Mouse (Mus musculus) forebrain, embryonic 14.5 days (tissue): ENCODE results near the gene 4930544G11Rik. TPM values are rescaled to one million over a fixed set of nuclear protein-coding genes. Genes with fewer than 3 reads are reported as not detected.

Experiments used
- ATAC-seq: fragments of 200-750 bp; cut with Nextera tagmentation; 2 replicates; pipeline ENCODE4 v1.8.0; 2017; ENCODE audit warnings: mild to moderate bottlenecking, moderate library complexity
- DNase-seq: peaks from one replicate; pipeline ENCODE4 v3.0.0-alpha.2; 2015; ENCODE audit warnings: low spot score
- H3K27ac ChIP-seq: fragments of 300-500 bp; sonication (generic); 2 replicates; pipeline ENCODE4 v1.5.1; 2014; ENCODE audit warnings: low read depth, mild to moderate bottlenecking, control low read depth, low read length, moderate library complexity
- H3K27me3 ChIP-seq: fragments of 300-500 bp; sonication (generic); replicated peaks from 2 replicates; pipeline ENCODE4 v1.6.1; 2014; ENCODE audit warnings: low read length, control low read depth, mixed read lengths; ENCODE audit not compliant: control insufficient read depth, insufficient read depth
- H3K36me3 ChIP-seq: fragments of 300-500 bp; sonication (generic); 2 replicates; pipeline ENCODE4 v1.6.1; 2014; ENCODE audit warnings: low read length, control low read depth; ENCODE audit not compliant: control insufficient read depth, insufficient read depth
- H3K4me1 ChIP-seq: fragments of 300-500 bp; sonication (generic); 2 replicates; pipeline ENCODE4 v1.6.1; 2014; ENCODE audit warnings: antibody characterized with exemption, low read length, control low read depth; ENCODE audit not compliant: control insufficient read depth, insufficient read depth
- H3K4me2 ChIP-seq: fragments of 300-500 bp; sonication (generic); 2 replicates; pipeline ENCODE4 v1.6.1; 2014; ENCODE audit warnings: mild to moderate bottlenecking, control low read depth, low read length
- H3K4me3 ChIP-seq: fragments of 300-500 bp; sonication (generic); 2 replicates; pipeline ENCODE4 v1.5.1; 2014; ENCODE audit warnings: low read depth, low read length, control low read depth
- H3K9ac ChIP-seq: fragments of 300-500 bp; sonication (generic); 2 replicates; pipeline ENCODE4 v1.6.1; 2014; ENCODE audit warnings: mild to moderate bottlenecking, low read length, control low read depth, moderate library complexity
- H3K9me3 ChIP-seq: fragments of 300-500 bp; sonication (generic); replicated peaks from 2 replicates; pipeline ENCODE4 v1.6.1; 2016; ENCODE audit warnings: low read length, control low read depth, mixed read lengths; ENCODE audit not compliant: control insufficient read depth
- WGBS: fragments of 180-500 bp; shearing (Covaris S2); extraction: QIAGEN DNeasy Blood & Tissue Kit; methylation state at CpG from one replicate; pipeline ENCODE4 v1.1.7; 2014; 5-methylcytosine and 5-hydroxymethylcytosine counted together
- polyA plus RNA-seq: library from polyadenylated mRNA; unstranded; fragments of >200 nt; fragmentation: Nextera tagmentation; extraction: Ambion mirVana; gene quantifications from 2 replicates; pipeline ENCODE4 v1.2.1, GENCODE M21; 2014

The 4930544G11Rik gene
- polyA plus RNA-seq, result not detected in 2 replicates

DNA sequence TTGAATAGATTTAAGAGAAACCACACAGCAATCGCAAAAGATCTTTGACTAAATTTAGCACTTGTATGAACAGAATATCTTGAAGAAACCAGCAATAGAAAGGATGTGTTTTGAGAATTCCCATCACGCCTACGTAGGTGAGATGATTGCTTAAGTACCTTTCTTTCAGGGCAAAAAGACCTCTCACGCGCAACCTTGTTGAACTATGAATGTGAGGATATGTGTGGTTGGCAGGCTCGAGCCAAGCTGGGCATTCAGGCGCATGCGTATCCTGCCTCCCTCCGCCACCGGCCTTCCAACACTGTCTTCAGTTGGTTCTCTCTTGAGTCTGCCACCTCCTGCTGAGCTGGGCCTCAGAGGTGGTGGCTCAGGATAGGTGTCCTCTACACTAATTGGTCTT lies at the start of gene 4930544G11Rik:
Gene 4930544G11Rik (plus strand): TSS at position 301 of the 400 bp plus-strand sequence.
- no peak for ATAC-seq
- Histone ChIP-seq H3K36me3 (no peaks in the 10 kb centered on the region), H3K9me3 (no peaks in the 10 kb centered on the region), H3K4me1 (no peaks in the 10 kb centered on the region), H3K9ac (no peak within 1 kb of the TSS), H3K4me3 (no peak within 1 kb of the TSS), H3K4me2 (no peak within 1 kb of the TSS), H3K27ac (no peak within 1 kb of the TSS), H3K27me3 (no peaks in the 10 kb centered on the region)
- no peak for DNase-seq
- WGBS, result 97% methylated on average over 10 of the region's 10 CpGs

DNA sequence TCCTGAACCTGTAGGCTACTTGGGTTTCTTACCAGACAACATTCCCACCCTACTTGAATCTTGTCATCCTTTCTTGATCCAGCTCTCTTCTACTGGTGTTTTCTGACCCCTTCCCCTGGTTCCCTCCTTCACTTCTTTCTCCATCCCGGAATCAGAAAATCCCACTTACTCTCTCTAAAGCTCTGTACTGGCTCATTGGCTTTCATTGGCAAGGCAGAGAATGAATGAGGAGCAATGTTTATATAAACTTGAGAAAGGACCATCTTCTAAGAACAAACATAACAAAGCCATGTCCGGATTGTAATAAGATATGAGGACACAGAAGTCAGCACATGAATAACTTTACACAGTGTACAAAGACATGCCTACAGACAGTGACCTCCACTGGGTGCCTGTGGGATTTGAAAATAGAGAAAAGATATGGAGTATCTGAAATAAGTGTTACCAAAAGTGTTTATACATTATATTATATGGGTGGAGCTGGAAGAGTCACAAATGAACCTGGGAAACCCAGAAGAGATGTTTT lies 45.7 kb upstream of the 4930544G11Rik start:
- Histone ChIP-seq H3K27me3 (no peaks in the 10 kb centered on the region), H3K27ac (no peak overlapping the region), H3K4me1 (no peaks in the 10 kb centered on the region), H3K4me3 (no peak overlapping the region), H3K9ac (no peak overlapping the region), H3K4me2 (no peak overlapping the region), H3K36me3 (no peaks in the 10 kb centered on the region), H3K9me3 (no peaks in the 10 kb centered on the region)
- DNase-seq (no peak), ATAC-seq (no peak)
- 91% methylated on average over 2 of the region's 2 CpGs for WGBS

GRCm38 (mm10) chr6:65915421-65915820 lies 37.0 kb upstream of the 4930544G11Rik start:
- 80% methylated on average over 5 of the region's 5 CpGs for WGBS
- DNase-seq (peak; percentile 20), ATAC-seq (0 out of 2 replicates have a peak, but pooled peaks have one; percentile 20)

DNA sequence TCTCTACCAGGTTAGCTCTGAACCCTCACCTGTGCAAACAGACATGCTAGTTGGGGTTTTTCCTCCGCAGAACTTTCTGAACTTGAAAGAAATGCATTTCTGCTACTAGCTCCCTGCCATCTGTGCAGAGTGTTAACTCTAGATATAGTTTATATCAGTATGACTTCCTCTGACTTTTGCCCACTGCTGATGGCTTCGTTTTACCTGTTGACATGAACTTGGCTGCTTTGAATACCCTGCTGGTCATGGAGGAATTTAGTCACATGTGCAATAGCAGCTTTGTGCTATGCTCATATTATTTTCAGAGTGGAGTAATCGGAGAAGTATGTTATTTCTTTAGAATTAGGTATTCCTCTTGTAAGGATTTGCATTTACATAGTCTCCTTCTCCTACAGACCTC lies 30.7 kb upstream of the 4930544G11Rik start:
- Histone ChIP-seq H3K4me2 (no peak overlapping the region), H3K27ac (no peak overlapping the region), H3K9me3 (no peaks in the 10 kb centered on the region), H3K27me3 (peaks cover 7% of the 10 kb centered on the region; the same call in 1 of the 2 replicates), H3K36me3 (no peaks in the 10 kb centered on the region), H3K9ac (no peak overlapping the region), H3K4me3 (no peak overlapping the region), H3K4me1 (no peaks in the 10 kb centered on the region)
- WGBS, result 86% methylated on average over 3 of the region's 3 CpGs
- no peak for DNase-seq
- no peak for ATAC-seq

More at GRCm38 (mm10) chr6:65915421-65915820, 37.0 kb upstream of the 4930544G11Rik start:
- Histone ChIP-seq H3K4me2 (no peak overlapping the region), H3K27me3 (no peaks in the 10 kb centered on the region), H3K9me3 (no peaks in the 10 kb centered on the region), H3K4me1 (no peaks in the 10 kb centered on the region), H3K27ac (no peak overlapping the region), H3K4me3 (no peak overlapping the region), H3K9ac (no peak overlapping the region), H3K36me3 (no peaks in the 10 kb centered on the region)

DNA sequence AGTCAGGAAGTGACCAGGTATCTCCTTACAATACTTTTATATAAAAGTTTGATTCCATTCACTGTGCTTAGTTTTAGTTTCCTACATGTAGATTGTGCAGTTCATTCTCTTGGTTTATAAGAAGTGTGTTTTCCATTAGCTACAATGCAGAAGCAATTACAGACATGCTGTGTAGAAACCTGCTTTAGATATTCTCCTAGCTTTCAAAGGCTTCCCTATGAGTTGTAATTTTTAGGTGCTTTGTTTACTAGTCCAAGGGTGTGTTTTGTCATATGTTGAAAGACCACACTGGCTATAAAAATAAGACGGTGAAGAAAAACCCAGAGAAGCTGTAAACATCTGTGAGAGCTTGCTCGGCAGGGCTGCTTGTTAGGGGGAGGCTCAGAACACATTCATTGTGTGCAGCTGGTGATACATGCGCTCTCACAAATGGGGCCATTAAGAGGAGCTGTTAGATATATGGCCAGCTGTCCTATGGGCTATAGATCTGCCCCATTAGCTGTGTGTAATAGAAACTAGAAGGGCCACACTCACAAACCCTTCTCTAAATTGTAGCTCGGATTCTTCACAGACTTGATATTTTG lies 28.8 kb upstream of the 4930544G11Rik start:
- Histone ChIP-seq H3K27ac (no peak overlapping the region), H3K4me3 (no peak overlapping the region), H3K27me3 (peaks cover 10% of the 10 kb centered on the region; the same call in 1 of the 2 replicates), H3K4me2 (no peak overlapping the region), H3K4me1 (no peaks in the 10 kb centered on the region), H3K9me3 (no peaks in the 10 kb centered on the region), H3K36me3 (no peaks in the 10 kb centered on the region), H3K9ac (no peak overlapping the region)
- ATAC-seq (no peak), DNase-seq (no peak)
- WGBS, result 52% methylated on average over 4 of the region's 4 CpGs

DNA sequence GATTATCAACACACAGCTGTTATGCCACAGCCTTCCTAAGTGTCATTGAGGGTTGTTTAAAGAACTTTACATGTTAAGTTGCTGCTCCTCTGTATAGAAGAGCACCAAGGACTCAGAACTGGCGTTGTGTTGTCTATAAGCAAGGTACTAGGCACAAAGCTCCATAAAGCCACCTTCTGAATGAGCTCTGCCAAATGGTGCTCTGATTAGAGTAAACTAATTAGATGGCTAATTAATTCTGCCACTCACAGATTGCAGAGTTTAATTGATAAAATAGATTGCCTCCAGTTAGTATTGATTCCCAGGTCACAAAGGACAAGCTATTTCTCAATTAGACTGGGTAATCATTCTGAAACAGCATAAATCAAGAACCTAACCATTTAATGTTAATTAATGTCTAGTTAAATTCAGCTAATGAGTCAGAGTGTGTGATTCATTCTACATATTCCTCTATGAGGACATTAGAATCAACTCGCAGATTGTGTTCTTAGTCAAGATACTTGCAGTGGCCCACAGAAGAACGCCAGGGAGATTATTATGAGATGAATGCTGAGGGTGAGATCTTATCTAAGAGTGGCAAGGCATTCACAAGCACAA lies 26.6 kb upstream of the 4930544G11Rik start:
- WGBS, result 19% methylated on average over 3 of the region's 3 CpGs
- no peaks in the 10 kb centered on the region for H3K4me1 ChIP-seq
- H3K9me3 ChIP-seq, result no peaks in the 10 kb centered on the region
- no peaks in the 10 kb centered on the region for H3K36me3 ChIP-seq
- no peak overlapping the region for H3K4me3 ChIP-seq
- peak; percentile 70 for ATAC-seq
- H3K27me3 ChIP-seq, result peaks cover 10% of the 10 kb centered on the region; the same call in 1 of the 2 replicates
- peak; percentile 63 for DNase-seq
- no peak overlapping the region for H3K4me2 ChIP-seq
- no peak overlapping the region for H3K27ac ChIP-seq
- no peak overlapping the region for H3K9ac ChIP-seq

- 0 out of 2 replicates have a peak, but pooled peaks cover 5% of the 10 kb centered on the region for H3K4me1 ChIP-seq
- 94% methylated on average over 1 of the region's 1 CpGs for WGBS
These were observed 21.9 kb upstream of the 4930544G11Rik start for GRCm38 (mm10) chr6:65930523-65930922.

GRCm38 (mm10) chr6:65932776-65933175 lies 19.6 kb upstream of the 4930544G11Rik start:
- H3K27me3 ChIP-seq, result 0 out of 2 replicates have a peak, but pooled peaks cover under 1% of the 10 kb centered on the region
- no peak for ATAC-seq
- 0 out of 2 replicates have a peak, but pooled peaks cover 5% of the 10 kb centered on the region for H3K4me1 ChIP-seq
- H3K4me3 ChIP-seq, result no peak overlapping the region
- no peaks in the 10 kb centered on the region for H3K9me3 ChIP-seq
- no peak for DNase-seq
- no peak overlapping the region for H3K27ac ChIP-seq
- H3K36me3 ChIP-seq, result no peaks in the 10 kb centered on the region
- no peak overlapping the region for H3K4me2 ChIP-seq
- H3K9ac ChIP-seq, result no peak overlapping the region
- WGBS, result 25% methylated on average over 1 of the region's 1 CpGs

More at GRCm38 (mm10) chr6:65930523-65930922, 21.9 kb upstream of the 4930544G11Rik start:
- Histone ChIP-seq H3K27ac (no peak overlapping the region), H3K9me3 (no peaks in the 10 kb centered on the region), H3K9ac (no peak overlapping the region), H3K4me2 (no peak overlapping the region), H3K27me3 (0 out of 2 replicates have a peak, but pooled peaks cover 3% of the 10 kb centered on the region), H3K36me3 (no peaks in the 10 kb centered on the region), H3K4me3 (no peak overlapping the region)
- ATAC-seq (no peak), DNase-seq (no peak)

GRCm38 (mm10) chr6:65933177-65933576 lies 19.2 kb upstream of the 4930544G11Rik start:
- Histone ChIP-seq H3K4me3 (no peak overlapping the region), H3K36me3 (no peaks in the 10 kb centered on the region), H3K27me3 (no peaks in the 10 kb centered on the region), H3K4me2 (no peak overlapping the region), H3K9ac (no peak overlapping the region), H3K27ac (no peak overlapping the region), H3K4me1 (0 out of 2 replicates have a peak, but pooled peaks cover 5% of the 10 kb centered on the region), H3K9me3 (no peaks in the 10 kb centered on the region)
- 6% methylated on average over 4 of the region's 4 CpGs for whole genome bisulfite sequencing
- ATAC-seq (no peak), DNase-seq (peak; percentile 16)
